Mouse (Mus musculus) urinary bladder, adult 18-20 months (tissue): ENCODE measurements around the gene Dqx1.

ENCODE experiments used
- DNase-seq, 2 experiments: peaks; one replicate each; pipeline ENCODE4 v3.0.0; 2022; ENCODE audit warnings: low spot score in 2 of 2, mixed read lengths in 2 of 2

Gene Dqx1

DNA sequence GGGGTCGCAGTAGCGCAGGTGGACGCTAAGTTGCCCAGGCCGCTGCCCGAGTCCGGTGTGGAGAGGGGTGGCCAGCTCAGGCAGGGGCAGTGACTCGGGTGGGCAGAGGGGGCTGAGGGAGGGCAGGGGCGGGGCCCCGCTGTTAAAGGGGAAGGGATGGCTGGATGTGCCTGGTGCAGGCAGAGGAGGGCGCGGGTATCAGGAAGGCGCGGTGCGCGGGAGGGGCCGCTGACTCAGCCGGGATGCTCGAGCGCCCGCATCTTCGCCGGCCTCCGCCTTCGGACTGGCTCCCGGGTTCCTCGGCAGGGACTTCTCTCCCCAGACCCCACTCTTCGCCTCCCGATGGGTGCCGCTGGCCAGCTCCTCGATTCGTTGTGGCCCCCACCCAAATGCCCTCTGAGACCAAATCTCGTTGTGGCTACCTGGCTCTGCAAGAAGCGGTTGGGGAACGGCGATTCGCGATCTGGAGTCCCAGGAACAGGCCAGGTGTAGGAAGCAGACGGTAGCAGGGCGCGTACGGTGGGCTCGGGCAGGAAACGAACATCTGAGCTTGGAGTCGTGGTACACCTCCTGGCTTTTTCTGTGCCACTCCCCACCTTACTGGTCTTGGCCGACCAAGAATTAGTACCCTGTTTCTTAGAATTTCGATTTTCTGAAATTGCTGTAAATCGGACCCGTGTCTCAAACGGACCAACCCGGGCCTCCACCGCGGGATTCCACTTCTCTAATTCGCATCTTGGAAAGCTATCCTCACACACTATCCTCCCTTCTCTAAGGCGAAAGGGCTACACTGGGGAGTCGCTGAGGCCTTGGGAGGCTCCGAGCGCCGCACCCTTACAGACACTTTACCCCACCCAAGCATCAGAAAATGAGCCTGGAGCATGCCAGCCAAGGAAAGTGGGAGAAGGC lies 12.9 kb downstream of the Dqx1 start:
- DNase-seq: peak in 1 of 2 experiments; percentile 49

DNA sequence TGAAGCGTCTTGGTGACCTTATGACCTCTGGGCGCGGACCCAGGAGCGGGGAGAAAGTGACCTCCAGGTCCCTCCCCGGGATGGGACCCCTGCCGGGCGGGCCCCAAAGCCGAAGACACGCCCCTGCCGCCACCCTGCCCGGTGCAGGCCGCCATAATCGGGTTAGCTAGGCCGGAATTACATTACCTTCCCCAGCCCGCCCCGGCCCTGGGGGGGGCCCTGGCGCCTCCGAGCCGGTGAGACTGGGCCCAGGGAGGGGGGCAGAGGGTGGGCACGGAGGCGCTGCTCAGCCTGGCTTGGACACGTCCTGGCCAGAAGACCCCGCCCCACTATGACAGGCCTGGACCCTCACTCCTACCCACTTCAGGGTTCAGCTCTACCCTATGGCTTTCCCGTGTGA lies 13.6 kb downstream of the Dqx1 start:
- no peak for DNase-seq

DNA sequence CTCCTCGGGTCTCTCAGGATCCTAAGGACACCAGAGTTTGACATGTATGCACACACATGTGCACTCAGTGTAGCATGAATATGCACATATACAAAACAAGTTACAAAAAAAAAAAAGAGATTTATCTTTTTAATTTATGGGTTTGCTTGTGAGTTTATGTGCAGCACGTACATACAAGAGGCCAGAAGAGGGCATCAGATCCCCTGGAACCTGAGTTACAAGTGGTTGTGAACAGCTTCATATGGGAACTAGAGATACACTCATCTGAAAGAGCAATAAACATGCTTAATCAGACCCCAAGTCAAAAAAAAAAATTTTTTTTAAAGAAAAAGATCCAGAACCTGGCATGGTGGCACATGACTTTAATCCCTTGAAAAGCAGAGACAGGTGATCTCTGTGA lies 17.3 kb downstream of the Dqx1 start:
- no peak for DNase-seq

DNA sequence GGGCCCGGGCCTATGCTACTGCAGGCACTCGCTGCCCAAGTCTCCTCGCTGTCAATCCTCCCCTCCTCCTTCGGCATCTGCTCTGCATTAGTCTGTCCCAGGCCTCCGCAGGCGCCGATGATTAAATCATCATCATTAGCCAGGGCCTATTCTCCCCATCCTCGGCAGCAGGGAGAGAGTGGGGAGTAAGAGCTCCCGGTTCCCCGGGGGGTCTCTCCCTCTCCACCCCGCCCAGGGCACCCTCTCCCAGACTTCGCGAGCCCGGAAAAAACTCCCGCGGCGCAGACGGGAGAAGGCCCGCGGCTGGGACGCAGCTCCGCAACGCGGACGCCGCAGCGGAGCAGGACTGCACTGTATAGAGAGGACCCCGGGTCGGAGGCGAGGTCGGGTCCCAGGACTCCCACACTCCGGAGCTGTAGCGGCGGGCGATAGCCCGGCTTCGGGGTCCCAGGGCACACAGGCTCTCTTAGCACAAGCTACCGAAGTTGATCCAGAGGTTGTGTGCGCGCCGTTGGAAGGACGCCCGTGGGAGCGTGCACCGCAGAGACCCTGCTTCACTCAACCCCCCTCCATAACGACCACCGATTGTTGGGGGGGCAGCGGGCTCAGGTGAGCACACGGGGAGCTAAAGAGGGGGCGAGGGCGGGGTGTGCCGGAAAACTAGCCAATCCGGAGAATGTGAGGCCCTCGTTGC lies 20.1 kb downstream of the Dqx1 start, which contains the start of gene Pcgf1:
Gene Pcgf1, plus strand, starts transcription at position 240 of the 694 bp plus-strand sequence.
- DNase-seq: peak in 1 of 2 experiments; percentile 73

DNA sequence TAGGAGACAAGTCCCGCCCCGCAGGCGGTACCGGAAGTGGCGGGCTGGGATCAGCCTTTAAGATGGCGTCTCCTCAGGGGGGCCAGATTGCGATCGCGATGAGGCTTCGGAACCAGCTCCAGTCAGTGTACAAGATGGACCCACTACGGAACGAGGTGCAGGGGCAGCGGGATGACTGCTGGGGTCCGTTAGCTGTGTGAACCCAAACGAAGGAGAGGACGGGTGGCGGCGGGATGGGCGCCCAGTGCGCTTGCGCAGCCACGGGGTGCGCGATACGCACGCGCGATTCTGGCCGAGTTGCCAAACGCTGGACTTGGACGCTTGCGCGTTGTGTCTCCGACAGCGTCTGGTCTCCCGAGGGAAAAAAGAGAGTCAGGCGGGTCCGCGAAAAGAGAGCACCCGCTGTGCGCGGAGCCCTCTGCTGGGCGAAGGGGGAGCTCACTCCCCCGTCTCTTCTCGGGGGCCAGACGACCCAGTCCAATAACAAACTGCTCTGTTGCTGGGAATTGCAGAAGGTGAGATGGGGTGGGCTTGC lies 20.7 kb downstream of the Dqx1 start:
- DNase-seq: peak; percentile 98 to 100

DNA sequence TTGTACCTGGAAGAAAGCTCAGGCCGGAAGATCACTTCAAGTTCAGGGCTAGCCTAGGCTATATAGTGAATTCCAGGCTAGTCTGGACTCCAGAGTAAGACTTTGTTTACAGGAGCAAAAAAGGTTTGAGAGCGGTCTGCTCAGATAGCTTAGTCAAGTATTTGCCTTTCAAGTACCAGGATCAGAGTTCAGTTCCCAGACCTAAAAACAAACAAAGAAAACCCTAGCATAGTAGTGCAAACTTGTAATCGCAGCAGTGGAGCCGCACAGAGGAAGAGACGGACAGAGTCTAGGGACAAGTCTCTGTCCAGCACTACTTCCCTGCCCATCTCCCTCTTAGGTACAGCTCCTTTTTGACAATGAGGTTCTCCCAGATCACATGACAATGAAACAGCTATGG lies 22.6 kb downstream of the Dqx1 start:
- no peak for DNase-seq

DNA sequence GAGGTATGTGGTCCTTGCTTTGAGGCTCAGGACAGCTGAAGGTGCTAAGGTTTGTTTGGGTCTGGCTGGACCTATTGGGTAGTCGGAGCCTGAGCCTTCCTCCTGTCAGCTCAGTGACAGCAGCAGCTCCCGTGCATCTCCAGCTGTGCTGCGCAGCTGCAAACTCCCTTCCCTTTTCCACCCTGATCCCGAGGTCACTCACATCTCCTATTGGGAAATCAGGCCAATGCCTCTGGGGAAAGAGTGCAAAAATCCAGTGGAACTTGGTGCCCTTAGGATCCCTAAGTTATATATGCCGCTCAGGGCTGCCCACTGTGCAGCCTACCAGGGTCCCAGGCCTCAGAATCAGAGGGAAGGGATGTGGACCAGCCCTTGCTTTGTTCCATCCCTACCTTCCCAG lies 25.9 kb downstream of the Dqx1 start:
- DNase-seq: no peak

DNA sequence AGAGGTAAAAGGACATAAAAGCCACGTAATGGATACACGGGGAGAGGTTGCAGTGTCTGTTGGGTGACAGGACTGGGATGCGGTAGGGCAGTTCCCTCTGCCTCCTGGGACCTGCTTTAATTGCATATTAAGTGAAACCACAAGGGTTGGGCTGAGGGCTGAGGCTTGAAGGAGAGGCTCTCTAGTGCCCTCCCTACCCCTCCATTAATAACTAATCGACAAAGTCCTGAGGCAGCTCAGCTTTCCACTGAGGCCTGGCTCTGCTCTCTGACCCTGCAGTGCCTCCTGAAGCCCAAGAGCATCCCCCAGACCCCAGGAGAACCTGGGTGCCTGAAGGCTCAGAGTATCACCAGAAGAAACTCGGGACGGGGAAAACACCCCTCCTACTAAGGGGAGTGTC lies 26.8 kb downstream of the Dqx1 start:
- DNase-seq: no peak

DNA sequence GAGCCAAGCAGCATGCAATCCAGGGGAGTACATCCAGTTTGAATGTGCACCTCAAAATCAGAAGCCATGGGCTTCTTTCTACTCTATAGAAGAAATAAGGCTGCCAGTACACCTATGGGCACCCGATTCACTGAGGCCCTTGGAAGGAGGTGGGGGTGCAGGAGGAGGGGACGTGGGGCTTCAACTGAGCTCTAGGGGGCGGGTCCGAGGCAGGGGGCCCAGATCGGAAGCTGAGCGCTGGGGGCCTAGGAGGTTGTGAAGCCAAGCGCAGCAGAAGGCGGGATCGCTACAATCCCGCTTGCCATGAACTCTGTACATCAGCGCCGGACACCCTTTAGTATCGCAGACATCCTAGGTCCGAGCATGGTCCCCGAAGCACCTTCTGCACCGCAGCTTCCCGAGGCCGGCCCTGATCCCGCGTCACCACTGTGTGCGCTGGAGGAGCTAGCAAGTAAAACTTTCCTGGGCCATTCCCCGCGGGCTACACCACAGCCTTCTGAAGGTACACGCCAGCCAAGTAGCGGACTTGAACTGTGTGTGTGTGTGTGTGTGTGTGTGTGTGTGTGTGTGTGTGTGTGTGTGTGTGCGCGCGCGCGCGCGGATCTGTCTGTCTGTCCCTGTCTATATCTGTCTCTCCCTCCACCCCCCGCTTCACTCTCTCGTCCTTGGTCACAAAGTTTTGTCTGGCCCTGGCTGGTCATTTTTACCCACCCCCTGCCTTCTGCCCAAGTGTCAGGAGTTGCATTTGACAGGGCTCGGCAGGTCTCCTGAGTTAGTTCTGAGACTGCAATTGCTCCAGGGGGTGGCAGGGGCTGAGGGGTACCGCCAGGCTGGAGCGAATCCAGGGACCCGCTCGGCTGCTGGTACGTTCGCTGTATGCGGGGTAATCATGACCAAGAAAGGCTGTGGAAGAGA lies 28.7 kb downstream of the Dqx1 start, which contains the start of gene Lbx2:
Gene Lbx2, plus strand, starts transcription at position 247 of the 915 bp plus-strand sequence.
- no peak for DNase-seq

DNA sequence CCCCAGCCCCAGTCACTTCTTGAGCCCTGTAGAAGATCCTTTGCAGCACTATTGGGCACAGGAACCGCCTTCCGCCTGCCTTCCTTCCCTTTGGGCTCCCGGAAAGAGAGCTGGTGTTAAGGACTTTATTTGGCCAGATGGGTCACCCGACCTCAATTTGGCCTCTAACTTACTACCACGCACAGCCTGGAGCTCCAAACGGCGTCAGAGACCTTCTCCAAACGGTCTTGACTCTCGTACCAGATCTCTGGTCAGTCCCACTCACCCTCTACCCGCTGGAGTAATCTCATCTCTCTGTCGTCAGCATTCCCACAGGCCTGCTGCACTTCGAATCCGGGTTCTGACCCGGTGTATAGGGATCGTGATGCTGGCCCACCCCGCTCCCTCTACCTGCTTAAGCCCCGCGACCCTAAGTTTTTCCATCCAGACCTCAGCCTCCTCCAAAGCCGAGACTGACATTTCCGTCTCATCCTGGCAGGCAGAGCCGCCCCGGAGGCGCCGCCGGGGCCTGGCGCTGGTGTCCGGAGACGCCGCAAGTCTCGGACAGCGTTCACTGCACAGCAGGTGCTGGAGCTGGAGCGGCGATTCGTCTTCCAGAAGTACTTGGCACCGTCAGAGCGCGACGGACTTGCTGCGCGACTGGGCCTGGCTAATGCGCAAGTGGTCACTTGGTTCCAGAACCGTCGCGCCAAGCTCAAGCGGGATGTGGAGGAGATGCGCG lies 29.7 kb downstream of the Dqx1 start:
- DNase-seq: no peak

DNA sequence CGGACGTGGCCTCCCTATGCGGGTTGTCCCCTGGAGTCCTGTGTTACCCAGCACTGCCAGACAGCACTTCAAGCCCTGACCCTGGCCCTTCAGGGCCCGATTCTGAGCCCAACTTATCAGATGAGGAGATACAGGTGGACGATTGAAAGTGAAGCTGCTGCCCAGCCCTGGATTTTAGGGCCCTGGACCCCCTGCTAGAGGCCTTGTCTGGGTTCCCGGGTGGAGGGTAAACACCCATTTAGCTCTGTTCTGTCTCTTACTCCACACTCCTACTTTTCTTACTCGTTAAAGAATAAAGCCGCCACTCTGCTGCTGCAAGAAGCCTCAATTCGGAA lies 30.2 kb downstream of the Dqx1 start:
- no peak for DNase-seq

DNA sequence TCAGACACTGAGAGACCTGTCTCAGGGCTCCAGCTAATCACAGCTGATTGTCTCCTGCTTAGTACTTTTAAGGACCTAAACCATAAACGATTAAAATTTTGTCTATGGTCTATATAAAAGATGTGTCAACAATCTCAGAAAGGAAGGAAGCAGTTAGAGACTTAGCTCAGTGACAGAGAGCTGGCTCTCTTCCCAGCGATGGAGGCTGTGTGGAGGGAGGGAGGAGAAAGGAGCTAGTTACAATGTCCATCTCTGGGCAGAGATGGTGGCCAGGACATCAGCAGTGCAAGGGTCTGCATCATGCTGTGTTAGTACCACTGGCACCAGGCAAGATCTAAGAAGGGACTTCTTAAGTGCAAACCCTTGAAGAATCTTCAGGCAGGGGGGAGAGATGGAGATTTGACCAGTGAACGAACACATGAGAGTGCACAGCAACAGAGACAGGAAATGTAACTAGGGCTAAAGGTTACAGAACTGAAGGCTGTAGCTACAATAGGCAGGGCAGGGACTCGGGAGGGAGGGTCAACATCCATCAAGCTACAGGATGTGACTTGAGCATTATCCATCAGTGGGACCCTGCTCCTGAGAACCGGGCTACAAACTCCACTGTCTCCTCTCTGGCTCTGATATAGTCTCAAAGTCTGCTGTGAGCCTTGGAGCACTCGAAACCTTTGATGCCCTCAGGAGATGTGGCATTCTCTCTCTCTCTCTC lies 34.9 kb downstream of the Dqx1 start:
- DNase-seq: no peak

DNA sequence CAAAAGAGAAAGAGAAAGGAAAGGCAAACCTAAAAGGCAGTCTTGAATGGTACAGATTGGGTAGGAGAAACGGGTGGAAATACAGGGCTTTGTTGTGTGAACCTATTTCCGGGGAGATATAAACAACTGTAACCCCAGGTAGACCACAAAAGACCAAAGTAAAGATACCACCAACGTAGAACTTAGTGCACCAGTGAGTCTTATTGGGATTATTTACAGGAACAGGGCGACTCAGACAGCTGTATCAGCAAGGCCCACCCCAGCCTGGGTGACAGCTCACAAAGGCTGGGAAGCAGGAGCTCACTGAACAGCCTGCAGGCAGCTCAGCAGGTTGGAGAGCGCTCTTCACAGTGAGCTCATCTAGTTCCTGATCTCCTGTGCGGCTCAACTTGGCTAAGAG lies 38.3 kb downstream of the Dqx1 start:
- DNase-seq: no peak

DNA sequence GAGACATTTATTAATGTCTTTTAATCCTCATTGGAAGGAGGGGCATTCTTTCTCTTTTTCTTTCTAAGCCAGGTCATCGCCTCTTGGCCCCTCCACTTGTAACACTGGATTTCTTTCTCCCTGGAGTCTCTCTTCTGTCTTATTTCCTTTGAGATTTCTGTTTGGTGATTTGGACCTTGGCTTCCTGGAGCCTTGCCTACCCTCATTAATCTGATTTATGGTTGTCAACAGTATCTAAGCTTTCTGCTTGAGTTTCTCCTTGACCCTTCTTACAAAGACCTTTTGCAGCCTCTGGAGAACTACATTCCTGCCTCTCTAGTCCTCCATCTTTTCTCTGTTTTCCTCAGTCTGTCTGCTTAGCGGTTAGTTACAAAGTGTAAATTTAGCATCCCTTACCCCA lies 40.8 kb downstream of the Dqx1 start:
- no peak for DNase-seq

DNA sequence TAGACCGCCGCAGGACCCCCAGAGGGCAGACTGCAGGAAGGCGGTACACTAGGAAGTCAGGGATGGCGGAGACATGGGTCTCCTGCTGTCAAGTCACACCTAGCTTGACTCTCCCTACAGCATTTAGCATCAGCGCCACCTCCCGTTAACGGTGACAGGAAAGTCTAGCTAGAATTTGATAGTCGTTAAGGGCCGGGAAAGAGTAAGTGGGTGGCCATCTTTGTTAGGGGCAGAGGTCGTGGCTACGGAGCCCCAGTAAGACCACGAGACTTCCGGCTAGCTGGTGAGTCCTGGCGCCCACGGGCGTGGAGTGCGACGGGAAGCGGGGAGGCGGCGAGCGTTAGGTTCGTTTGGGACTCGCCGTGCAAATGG lies 43.7 kb downstream of the Dqx1 start, which contains the start of the genes Ccdc142 and Gm42688:
Gene Ccdc142, plus strand, starts transcription at position 286 of the 372 bp plus-strand sequence.
Gene Gm42688, plus strand, starts transcription at position 302 of the 372 bp plus-strand sequence.
- peak; percentile 85 to 87 for DNase-seq

DNA sequence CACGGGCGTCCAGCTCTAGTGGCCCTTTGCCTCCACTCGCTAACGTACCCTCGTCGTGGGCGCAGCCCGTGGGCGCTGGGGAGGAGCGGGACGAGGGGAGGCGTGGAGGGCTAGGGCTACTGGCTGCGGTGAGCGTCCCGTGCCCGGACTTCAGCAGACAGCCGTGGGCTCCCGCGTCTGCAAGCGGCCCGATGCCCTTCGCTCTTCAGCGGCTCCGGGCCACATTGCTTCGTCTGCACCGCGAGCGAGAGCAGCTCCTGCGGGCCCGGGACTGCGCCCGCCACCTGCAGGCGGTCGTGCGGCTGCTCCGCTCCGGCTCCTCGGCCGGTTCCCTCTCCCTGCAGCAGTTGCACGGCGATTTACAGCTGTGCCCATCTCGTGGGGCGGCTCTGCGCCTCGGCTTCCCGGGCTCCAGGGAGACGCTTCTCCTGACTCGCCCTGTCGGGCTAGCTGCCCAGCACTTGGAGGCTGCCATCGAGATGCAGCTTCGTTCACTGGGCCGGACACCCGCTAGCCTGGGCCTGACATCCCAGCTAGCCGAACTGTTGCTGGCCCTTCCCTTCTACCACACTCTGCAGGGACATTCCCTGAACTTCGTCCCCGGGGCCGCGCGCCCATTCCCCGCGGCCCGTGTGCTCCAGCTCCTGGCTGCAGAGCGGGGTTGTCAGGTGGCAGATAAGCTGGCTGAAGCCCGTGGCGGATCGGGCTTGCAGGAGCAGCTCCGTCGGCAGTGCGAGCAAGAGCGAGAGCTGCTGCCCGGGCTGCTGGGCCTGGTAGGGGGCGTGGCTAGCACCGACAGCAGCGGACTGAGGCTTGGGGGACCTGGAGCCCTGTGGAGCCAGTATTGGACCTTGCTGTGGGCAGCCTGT lies 44.3 kb downstream of the Dqx1 start:
- DNase-seq: peak; percentile 51 to 70

DNA sequence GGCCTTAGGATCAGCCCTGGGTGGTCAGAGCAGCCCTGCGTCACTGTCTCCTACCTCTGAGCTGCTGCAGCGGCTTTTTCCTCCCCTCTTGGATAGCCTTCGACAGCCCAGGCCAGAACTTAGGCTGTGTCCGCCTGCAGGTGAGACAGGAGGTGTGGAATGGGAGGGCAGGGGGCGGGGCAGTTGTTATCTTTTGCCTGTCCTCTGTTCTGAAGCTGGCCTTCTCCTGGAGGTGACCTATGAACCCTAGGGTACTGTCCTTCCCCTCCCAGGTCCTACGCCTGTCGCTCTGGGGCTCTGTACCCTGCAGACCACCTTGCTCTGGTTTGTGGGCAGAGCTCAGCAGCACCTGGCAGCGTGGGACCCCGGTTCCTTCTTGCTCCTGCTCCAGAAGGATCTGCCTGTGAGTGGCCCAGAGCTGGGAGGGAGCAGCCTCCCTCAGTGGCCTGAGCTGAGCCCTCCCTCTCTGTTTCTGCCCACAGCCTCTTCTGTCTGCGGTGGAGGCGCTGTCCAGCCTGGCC lies 45.5 kb downstream of the Dqx1 start:
- DNase-seq: no peak

DNA sequence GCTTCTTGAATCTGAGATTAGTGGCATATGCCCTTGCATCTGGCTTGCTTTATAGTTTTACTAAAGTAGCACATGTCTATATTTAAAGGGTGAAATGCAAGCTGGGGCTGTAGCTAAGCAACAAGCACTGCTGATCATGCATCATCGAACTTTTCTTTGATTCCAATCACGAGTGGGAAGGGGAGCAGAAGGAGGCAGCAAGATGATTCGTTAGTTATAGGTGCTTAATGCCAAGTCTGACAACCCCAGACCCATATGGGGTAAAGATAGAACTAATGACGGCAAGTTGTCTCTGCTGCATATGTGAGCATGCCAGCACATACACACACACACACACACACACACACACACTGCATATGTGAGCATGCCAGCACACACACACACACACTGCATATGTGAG lies 46.5 kb downstream of the Dqx1 start:
- no peak for DNase-seq
